ENCODE assay signal across 8 mouse cellular contexts in genomic region chr11:95667177-95667576, GRCm38 (mm10). TPM values are rescaled to one million over a fixed set of nuclear protein-coding genes. Genes with fewer than 3 reads are reported as not detected.
DNase-seq lines count a peak whose midpoint lies in the region; ATAC-seq and TF ChIP-seq lines count a peak whose summit lies in the region.

No protein-coding gene starts in this region.

- H3K9me3 ChIP-seq in embryonic facial prominence, embryonic 12.5 days: no peaks in the 10 kb centered on the region
- no peaks in the 10 kb centered on the region for H3K9me3 ChIP-seq in intestine, embryonic 14.5 days (ENCODE audit: control insufficient read depth, low read length)
- no peaks in the 10 kb centered on the region for H3K9me3 ChIP-seq in liver, postnatal 0 days (ENCODE audit: low read length)

- H3K9ac ChIP-seq in embryonic facial prominence, embryonic 12.5 days: peak overlapping the region; percentile 67
- peak overlapping the region; percentile 67 for H3K9ac ChIP-seq in intestine, embryonic 14.5 days (ENCODE audit: low read length)
- H3K9ac ChIP-seq in liver, postnatal 0 days (replicated peaks): peak overlapping the region; percentile 66

- peaks cover 31% of the 10 kb centered on the region for H3K36me3 ChIP-seq in embryonic facial prominence, embryonic 12.5 days
- peaks cover 42% of the 10 kb centered on the region for H3K36me3 ChIP-seq in intestine, embryonic 14.5 days (ENCODE audit: control insufficient read depth, insufficient read depth, low read length)
- H3K36me3 ChIP-seq in liver, postnatal 0 days (replicated peaks; ENCODE audit: insufficient read depth, low read length): peaks cover 23% of the 10 kb centered on the region; the same call in 1 of the 2 replicates

- H3K27me3 ChIP-seq in embryonic facial prominence, embryonic 12.5 days: no peaks in the 10 kb centered on the region
- no peaks in the 10 kb centered on the region for H3K27me3 ChIP-seq in intestine, embryonic 14.5 days (replicated peaks; ENCODE audit: control insufficient read depth, insufficient read depth, low read length)
- no peaks in the 10 kb centered on the region for H3K27me3 ChIP-seq in liver, postnatal 0 days (ENCODE audit: insufficient read depth, low read length)

- H3K4me2 ChIP-seq in embryonic facial prominence, embryonic 12.5 days (replicated peaks): peak overlapping the region; percentile 72
- H3K4me2 ChIP-seq in intestine, embryonic 14.5 days (ENCODE audit: low read length): peak overlapping the region; percentile 94
- H3K4me2 ChIP-seq in liver, postnatal 0 days (ENCODE audit: low read depth, low read length): peak overlapping the region; percentile 93

- H3K27ac ChIP-seq in embryonic facial prominence, embryonic 12.5 days: peak overlapping the region; percentile 36; the same call in 1 of the 2 replicates
- peak overlapping the region; percentile 48 for H3K27ac ChIP-seq in intestine, embryonic 14.5 days (ENCODE audit: low read depth)
- H3K27ac ChIP-seq in liver, postnatal 0 days (ENCODE audit: low read depth): peak overlapping the region; percentile 94

- 2% methylated on average over 11 of the region's 11 CpGs for WGBS in embryonic facial prominence, embryonic 12.5 days
- 3% methylated on average over 11 of the region's 11 CpGs for WGBS in intestine, embryonic 14.5 days
- WGBS in liver, postnatal 0 days (ENCODE audit: insufficient replicate concordance): 1% methylated on average over 11 of the region's 11 CpGs

- no peak for TF ChIP-seq EP300 in liver, postnatal 0 days (IDR thresholded peaks at IDR 0.05; ENCODE audit: low read depth)

- TF ChIP-seq CTCF in liver, postnatal 0 days (IDR thresholded peaks at IDR 0.05; ENCODE audit: low read depth): no peak

- DNase-seq in ovary, postnatal 36 days (ENCODE audit: low spot score): peak; percentile 35
- no peak for DNase-seq in ovary, postnatal 14 days (ENCODE audit: low spot score)
- no peak for DNase-seq in intestine, embryonic 14.5 days (ENCODE audit: low spot score)
- DNase-seq in liver, postnatal 0 days: peak; percentile 69
- DNase-seq in spleen, postnatal 36 days (ENCODE audit: low spot score in 2 of 2): peak; percentile 52 to 57
- DNase-seq in gastrocnemius, adult 8-10 months (ENCODE audit: low spot score in 2 of 2): no peak
- DNase-seq in layer of hippocampus, adult 9-11 months: no peak

- peaks cover 6% of the 10 kb centered on the region for H3K4me1 ChIP-seq in embryonic facial prominence, embryonic 12.5 days
- peaks cover 5% of the 10 kb centered on the region for H3K4me1 ChIP-seq in intestine, embryonic 14.5 days (replicated peaks; ENCODE audit: control insufficient read depth, insufficient read depth, low read length)
- H3K4me1 ChIP-seq in liver, postnatal 0 days (ENCODE audit: insufficient read depth): peaks cover 10% of the 10 kb centered on the region

- no peak for ATAC-seq in embryonic facial prominence, embryonic 12.5 days (ENCODE audit: insufficient number of reproducible peaks, insufficient read depth, low FRiP score, low TSS enrichment)
- peak; percentile 10 for ATAC-seq in intestine, embryonic 14.5 days (replicated peaks; ENCODE audit: low FRiP score, low TSS enrichment, low read depth)
- peak; percentile 52 for ATAC-seq in liver, postnatal 0 days

- H3K4me3 ChIP-seq in embryonic facial prominence, embryonic 12.5 days: peak overlapping the region; percentile 74
- H3K4me3 ChIP-seq in intestine, embryonic 14.5 days (ENCODE audit: low read depth, low read length): peak overlapping the region; percentile 88
- H3K4me3 ChIP-seq in liver, postnatal 0 days (ENCODE audit: low read depth, low read length): peak overlapping the region; percentile 67

RNA-seq across cellular contexts. Expression of gene Phb, which starts 0.4 kb away (rescaled TPM):
- polyA plus RNA-seq in embryonic facial prominence, embryonic 12.5 days (2016; fragmentation: Nextera tagmentation; extraction: Ambion mirVana): 229 and 231 TPM in 2 replicates
- 300 and 305 TPM in 2 replicates for polyA plus RNA-seq in intestine, embryonic 14.5 days (2014; fragmentation: Nextera tagmentation; extraction: Ambion mirVana)
- polyA plus RNA-seq in liver, postnatal 0 days (2015; fragmentation: Nextera tagmentation; extraction: Ambion mirVana): 236 and 246 TPM in 2 replicates
- total RNA-seq in gastrocnemius, adult 8-10 months (2022): 100 to 1,000 TPM; 142 to 193 (median 171) TPM

RNA-seq across cellular contexts. Expression of gene Zfp652, which starts 45.3 kb away (rescaled TPM):
- 23.7 and 24.5 TPM in 2 replicates for polyA plus RNA-seq in embryonic facial prominence, embryonic 12.5 days (2016; fragmentation: Nextera tagmentation; extraction: Ambion mirVana)
- 9.2 and 9.9 TPM in 2 replicates for polyA plus RNA-seq in intestine, embryonic 14.5 days (2014; fragmentation: Nextera tagmentation; extraction: Ambion mirVana)
- 5.0 and 5.6 TPM in 2 replicates for polyA plus RNA-seq in liver, postnatal 0 days (2015; fragmentation: Nextera tagmentation; extraction: Ambion mirVana)
- total RNA-seq in gastrocnemius, adult 8-10 months (2022): 100 to 1,000 TPM; 107 to 171 (median 133) TPM

RNA-seq across cellular contexts. Expression of gene B130006D01Rik, which starts 56.2 kb away (rescaled TPM):
- 2.0 and 2.1 TPM in 2 replicates for polyA plus RNA-seq in embryonic facial prominence, embryonic 12.5 days (2016; fragmentation: Nextera tagmentation; extraction: Ambion mirVana)
- 1.1 and 2.0 TPM in 2 replicates for polyA plus RNA-seq in intestine, embryonic 14.5 days (2014; fragmentation: Nextera tagmentation; extraction: Ambion mirVana)
- polyA plus RNA-seq in liver, postnatal 0 days (2015; fragmentation: Nextera tagmentation; extraction: Ambion mirVana): 0.18 and 0.31 TPM in 2 replicates
- total RNA-seq in gastrocnemius, adult 8-10 months (2022): under 1 TPM; 0.20 to 0.54 (median 0.34) TPM

Comparison
In these comparisons a context has a peak if more than half of its experiments do, and no peak if none do; other contexts are left out.
1. DNase-seq: peak in ovary, postnatal 36 days (single experiment), liver, postnatal 0 days (single experiment) and spleen, postnatal 36 days (2 of 2); none in ovary, postnatal 14 days (single experiment), intestine, embryonic 14.5 days (single experiment), gastrocnemius, adult 8-10 months (0 of 2) and layer of hippocampus, adult 9-11 months (single experiment).
2. H3K27ac ChIP-seq: peak in every context shown above with its lines; median percentile 94 in liver, postnatal 0 days; 48 in intestine, embryonic 14.5 days; 36 in embryonic facial prominence, embryonic 12.5 days.
3. Peak in every context shown above with its lines, with median percentiles within 50 percentile points of each other: H3K4me2 ChIP-seq, H3K4me3 ChIP-seq and H3K9ac ChIP-seq.